Mouse (Mus musculus) midbrain, embryonic 13.5 days (tissue): Measurements from ENCODE around the gene Rasd2. TPM values are rescaled to one million over a fixed set of nuclear protein-coding genes. Genes with fewer than 3 reads are reported as not detected.

Experiments used
- ATAC-seq: fragments of 200-750 bp; cut with Nextera tagmentation; 2 replicates; pipeline ENCODE4 v1.8.0; 2017; ENCODE audit warnings: mild to moderate bottlenecking, moderate TSS enrichment, moderate library complexity
- H3K27ac ChIP-seq: fragments of 300-500 bp; sonication (generic); 2 replicates; pipeline ENCODE4 v1.5.1; 2015; ENCODE audit warnings: inconsistent platforms, mild to moderate bottlenecking, moderate library complexity
- H3K27me3 ChIP-seq: fragments of 300-500 bp; sonication (generic); 2 replicates; pipeline ENCODE4 v1.6.1; 2015; ENCODE audit warnings: mild to moderate bottlenecking, inconsistent platforms
- H3K36me3 ChIP-seq: fragments of 300-500 bp; sonication (generic); 2 replicates; pipeline ENCODE4 v1.6.1; 2015; ENCODE audit warnings: mild to moderate bottlenecking, inconsistent platforms
- H3K4me1 ChIP-seq: fragments of 300-500 bp; sonication (generic); replicated peaks from 2 replicates; pipeline ENCODE4 v1.6.1; 2015; ENCODE audit warnings: inconsistent platforms
- H3K4me2 ChIP-seq: fragments of 300-500 bp; sonication (generic); replicated peaks from 2 replicates; pipeline ENCODE4 v1.6.1; 2015; ENCODE audit warnings: moderate library complexity, mild to moderate bottlenecking, inconsistent platforms
- H3K4me3 ChIP-seq: fragments of 300-500 bp; sonication (generic); replicated peaks from 2 replicates; pipeline ENCODE4 v1.5.1; 2015; ENCODE audit warnings: mild to moderate bottlenecking, inconsistent platforms
- H3K9ac ChIP-seq: fragments of 300-500 bp; sonication (generic); replicated peaks from 2 replicates; pipeline ENCODE4 v1.6.1; 2015; ENCODE audit warnings: mild to moderate bottlenecking, inconsistent platforms
- H3K9me3 ChIP-seq: fragments of 300-500 bp; sonication (generic); 2 replicates; pipeline ENCODE4 v1.6.1; 2016; ENCODE audit warnings: mild to moderate bottlenecking, inconsistent platforms
- WGBS: fragments of 180-500 bp; shearing (Covaris S2); methylation state at CpG from one replicate; pipeline ENCODE4 v1.1.7; 2015; 5-methylcytosine and 5-hydroxymethylcytosine counted together
- polyA plus RNA-seq: library from polyadenylated mRNA; unstranded; fragments of >200 nt; fragmentation: Nextera tagmentation; extraction: Ambion mirVana; gene quantifications from 2 replicates; pipeline ENCODE4 v1.2.1, GENCODE M21; 2015

Rasd2 gene
- polyA plus RNA-seq, 1 experiment from 2014 or later: 0.92 TPM

- Histone ChIP-seq H3K4me3 (no peak overlapping the region), H3K27me3 (no peaks in the 10 kb centered on the region), H3K4me2 (no peak overlapping the region), H3K4me1 (no peaks in the 10 kb centered on the region; the same call in 1 of the 2 replicates), H3K9me3 (no peaks in the 10 kb centered on the region), H3K27ac (no peak overlapping the region), H3K36me3 (no peaks in the 10 kb centered on the region), H3K9ac (no peak overlapping the region)
- ATAC-seq: no peak
- 93% methylated on average over 2 of the region's 2 CpGs for WGBS
These were observed 10.3 kb upstream of the Rasd2 start for GRCm38 (mm10) chr8:75203420-75203819.

GRCm38 (mm10) chr8:75204190-75204868 is 9.4 kb upstream of the Rasd2 start:
- Histone ChIP-seq H3K27ac (no peak overlapping the region), H3K9ac (no peak overlapping the region), H3K4me1 (no peaks in the 10 kb centered on the region), H3K36me3 (no peaks in the 10 kb centered on the region), H3K9me3 (no peaks in the 10 kb centered on the region), H3K4me2 (no peak overlapping the region), H3K27me3 (peaks cover 4% of the 10 kb centered on the region; the same call in 1 of the 2 replicates), H3K4me3 (no peak overlapping the region)
- 88% methylated on average over 13 of the region's 13 CpGs for WGBS
- ATAC-seq: no peak

- H3K27ac ChIP-seq: no peak overlapping the region
- no peak overlapping the region for H3K9ac ChIP-seq
- H3K4me3 ChIP-seq: no peak overlapping the region
- no peaks in the 10 kb centered on the region for H3K36me3 ChIP-seq
- H3K9me3 ChIP-seq: no peaks in the 10 kb centered on the region
- peaks cover 12% of the 10 kb centered on the region for H3K4me1 ChIP-seq
- H3K27me3 ChIP-seq: peaks cover 59% of the 10 kb centered on the region
- 61% methylated on average over 3 of the region's 3 CpGs for WGBS
- H3K4me2 ChIP-seq: no peak overlapping the region
- ATAC-seq: no peak
These were observed 2.3 kb upstream of the Rasd2 start for GRCm38 (mm10) chr8:75211461-75211860.

GRCm38 (mm10) chr8:75212631-75213306 is 975 bp upstream of the Rasd2 start:
- peaks cover 72% of the 10 kb centered on the region for H3K27me3 ChIP-seq
- H3K4me2 ChIP-seq: peak overlapping the region; percentile 90
- H3K4me3 ChIP-seq: peak overlapping the region; percentile 49
- peak; percentile 94 for ATAC-seq
- H3K9ac ChIP-seq: peak overlapping the region; percentile 59
- 1% methylated on average over 63 of the region's 63 CpGs for WGBS
- peaks cover 12% of the 10 kb centered on the region for H3K4me1 ChIP-seq
- H3K36me3 ChIP-seq: no peaks in the 10 kb centered on the region
- H3K27ac ChIP-seq: no peak overlapping the region
- H3K9me3 ChIP-seq: no peaks in the 10 kb centered on the region

- Histone ChIP-seq H3K9ac (peak overlapping the region; percentile 59), H3K9me3 (no peaks in the 10 kb centered on the region), H3K4me1 (peaks cover 12% of the 10 kb centered on the region), H3K4me3 (peak overlapping the region; percentile 49), H3K4me2 (peak overlapping the region; percentile 90), H3K36me3 (no peaks in the 10 kb centered on the region), H3K27ac (no peak overlapping the region), H3K27me3 (peaks cover 73% of the 10 kb centered on the region)
- 0% methylated on average over 35 of the region's 36 CpGs for WGBS
- no peak for ATAC-seq
These were observed 465 bp upstream of the Rasd2 start for GRCm38 (mm10) chr8:75213307-75213651.

GRCm38 (mm10) chr8:75215046-75215445 is 1.3 kb downstream of the Rasd2 start:
- WGBS: 70% methylated on average over 1 of the region's 1 CpGs
- ATAC-seq: no peak
- Histone ChIP-seq H3K9me3 (no peaks in the 10 kb centered on the region), H3K4me2 (no peak overlapping the region), H3K27ac (no peak overlapping the region), H3K4me1 (peaks cover 12% of the 10 kb centered on the region), H3K36me3 (no peaks in the 10 kb centered on the region), H3K4me3 (no peak overlapping the region), H3K27me3 (peaks cover 65% of the 10 kb centered on the region), H3K9ac (no peak overlapping the region)

- H3K9me3 ChIP-seq: no peaks in the 10 kb centered on the region
- H3K9ac ChIP-seq: no peak overlapping the region
- no peak overlapping the region for H3K4me2 ChIP-seq
- H3K27ac ChIP-seq: no peak overlapping the region
- 29% methylated on average over 5 of the region's 5 CpGs for WGBS
- H3K27me3 ChIP-seq: peaks cover 65% of the 10 kb centered on the region
- peaks cover 12% of the 10 kb centered on the region for H3K4me1 ChIP-seq
- H3K36me3 ChIP-seq: no peaks in the 10 kb centered on the region
- no peak overlapping the region for H3K4me3 ChIP-seq
- ATAC-seq: no peak
These were observed 2.2 kb downstream of the Rasd2 start for GRCm38 (mm10) chr8:75215931-75216330.

- no peak overlapping the region for H3K27ac ChIP-seq
- H3K27me3 ChIP-seq: peaks cover 59% of the 10 kb centered on the region
- WGBS: 86% methylated on average over 8 of the region's 8 CpGs
- no peak for ATAC-seq
- H3K4me1 ChIP-seq: peaks cover 12% of the 10 kb centered on the region
- H3K4me2 ChIP-seq: no peak overlapping the region
- H3K9ac ChIP-seq: no peak overlapping the region
- H3K36me3 ChIP-seq: no peaks in the 10 kb centered on the region
- no peak overlapping the region for H3K4me3 ChIP-seq
- no peaks in the 10 kb centered on the region for H3K9me3 ChIP-seq
These were observed 3.1 kb downstream of the Rasd2 start for GRCm38 (mm10) chr8:75216886-75217285.

GRCm38 (mm10) chr8:75217969-75218368 is 4.2 kb downstream of the Rasd2 start:
- ATAC-seq: 0 out of 2 replicates have a peak, but pooled peaks have one; percentile 8
- Histone ChIP-seq H3K27me3 (peaks cover 49% of the 10 kb centered on the region), H3K36me3 (no peaks in the 10 kb centered on the region), H3K9ac (no peak overlapping the region), H3K9me3 (no peaks in the 10 kb centered on the region), H3K27ac (no peak overlapping the region), H3K4me3 (no peak overlapping the region), H3K4me1 (peaks cover 8% of the 10 kb centered on the region), H3K4me2 (no peak overlapping the region)
- WGBS: 25% methylated on average over 4 of the region's 4 CpGs

- Histone ChIP-seq H3K9ac (no peak overlapping the region), H3K27me3 (peaks cover 28% of the 10 kb centered on the region), H3K9me3 (no peaks in the 10 kb centered on the region), H3K4me1 (no peaks in the 10 kb centered on the region), H3K36me3 (no peaks in the 10 kb centered on the region), H3K4me3 (no peak overlapping the region), H3K4me2 (no peak overlapping the region), H3K27ac (no peak overlapping the region)
- ATAC-seq: peak; percentile 29
- WGBS: 58% methylated on average over 5 of the region's 5 CpGs
These were observed 6.4 kb downstream of the Rasd2 start for GRCm38 (mm10) chr8:75219877-75220738.

GRCm38 (mm10) chr8:75222665-75223064 is 8.9 kb downstream of the Rasd2 start:
- ATAC-seq: no peak

GRCm38 (mm10) chr8:75226773-75227172 is 13.0 kb downstream of the Rasd2 start:
- 71% methylated on average over 2 of the region's 2 CpGs for WGBS
- no peaks in the 10 kb centered on the region for H3K9me3 ChIP-seq
- no peak overlapping the region for H3K27ac ChIP-seq
- H3K4me3 ChIP-seq: no peak overlapping the region
- ATAC-seq: no peak
- H3K4me2 ChIP-seq: no peak overlapping the region
- no peaks in the 10 kb centered on the region for H3K4me1 ChIP-seq
- no peaks in the 10 kb centered on the region for H3K27me3 ChIP-seq
- no peak overlapping the region for H3K9ac ChIP-seq
- no peaks in the 10 kb centered on the region for H3K36me3 ChIP-seq

More at GRCm38 (mm10) chr8:75222665-75223064, 8.9 kb downstream of the Rasd2 start:
- Histone ChIP-seq H3K4me1 (no peaks in the 10 kb centered on the region), H3K9me3 (no peaks in the 10 kb centered on the region), H3K36me3 (no peaks in the 10 kb centered on the region), H3K4me2 (no peak overlapping the region), H3K9ac (no peak overlapping the region), H3K27ac (no peak overlapping the region), H3K27me3 (peaks cover 2% of the 10 kb centered on the region), H3K4me3 (no peak overlapping the region)
- WGBS: 83% methylated on average over 5 of the region's 5 CpGs
